Mouse (Mus musculus) stomach, postnatal 0 days (tissue): Measurements from ENCODE around the gene Bcl2l13. TPM values are rescaled to one million over a fixed set of nuclear protein-coding genes. Genes with fewer than 3 reads are reported as not detected.

Experiments
- ATAC-seq: fragments of 200-750 bp; cut with Nextera tagmentation; 2 replicates; pipeline ENCODE4 v1.8.0; 2017; ENCODE audit not compliant: low FRiP score, low TSS enrichment
- DNase-seq: peaks from one replicate; pipeline ENCODE4 v3.0.0-alpha.2; 2016; ENCODE audit warnings: low spot score
- H3K27ac ChIP-seq: fragments of 300-500 bp; sonication (generic); replicated peaks from 2 replicates; pipeline ENCODE4 v1.5.1; 2014; ENCODE audit warnings: mild to moderate bottlenecking, control low read depth
- H3K27me3 ChIP-seq: fragments of 300-500 bp; sonication (generic); 2 replicates; pipeline ENCODE4 v1.6.1; 2014; ENCODE audit warnings: low read length; ENCODE audit not compliant: control insufficient read depth, insufficient read depth
- H3K36me3 ChIP-seq: fragments of 300-500 bp; sonication (generic); 2 replicates; pipeline ENCODE4 v1.6.1; 2014; ENCODE audit warnings: low read length, mixed read lengths; ENCODE audit not compliant: control insufficient read depth, insufficient read depth
- H3K4me1 ChIP-seq: fragments of 300-500 bp; sonication (generic); replicated peaks from 2 replicates; pipeline ENCODE4 v1.6.1; 2014; ENCODE audit warnings: antibody characterized with exemption; ENCODE audit not compliant: control insufficient read depth, insufficient read depth
- H3K4me2 ChIP-seq: fragments of 300-500 bp; sonication (generic); replicated peaks from 2 replicates; pipeline ENCODE4 v1.6.1; 2014; ENCODE audit warnings: low read depth, mild to moderate bottlenecking, control low read depth, moderate library complexity
- H3K4me3 ChIP-seq: fragments of 300-500 bp; sonication (generic); 2 replicates; pipeline ENCODE4 v1.5.1; 2014; ENCODE audit warnings: low read depth, low read length, control low read depth
- H3K9ac ChIP-seq: fragments of 300-500 bp; sonication (generic); 2 replicates; pipeline ENCODE4 v1.6.1; 2014; ENCODE audit warnings: mild to moderate bottlenecking, low read length, control low read depth, mixed read lengths
- H3K9me3 ChIP-seq: fragments of 300-500 bp; sonication (generic); 2 replicates; pipeline ENCODE4 v1.6.1; 2016; ENCODE audit warnings: low read length; ENCODE audit not compliant: control insufficient read depth
- CTCF ChIP-seq: IDR thresholded peaks from 2 replicates; pipeline ENCODE4 v1.5.1; 2016; ENCODE audit warnings: antibody characterized with exemption, low read depth, mild to moderate bottlenecking, moderate library complexity
- EP300 ChIP-seq: optimal IDR thresholded peaks from 2 replicates; pipeline ENCODE3; 2016; ENCODE audit warnings: antibody characterized with exemption
- whole genome bisulfite sequencing: fragments of 180-500 bp; shearing (Covaris S2); extraction: QIAGEN DNeasy Blood & Tissue Kit; methylation state at CpG from one replicate; pipeline ENCODE4 v1.1.7; 2014; 5-methylcytosine and 5-hydroxymethylcytosine counted together
- polyA plus RNA-seq: library from polyadenylated mRNA; unstranded; fragments of >200 nt; fragmentation: Nextera tagmentation; extraction: Ambion mirVana; gene quantifications from 2 replicates; pipeline ENCODE4 v1.2.1, GENCODE M21; 2015

Bcl2l13 gene
- polyA plus RNA-seq, 1 experiment from 2014 or later, result 18.4 TPM

DNA sequence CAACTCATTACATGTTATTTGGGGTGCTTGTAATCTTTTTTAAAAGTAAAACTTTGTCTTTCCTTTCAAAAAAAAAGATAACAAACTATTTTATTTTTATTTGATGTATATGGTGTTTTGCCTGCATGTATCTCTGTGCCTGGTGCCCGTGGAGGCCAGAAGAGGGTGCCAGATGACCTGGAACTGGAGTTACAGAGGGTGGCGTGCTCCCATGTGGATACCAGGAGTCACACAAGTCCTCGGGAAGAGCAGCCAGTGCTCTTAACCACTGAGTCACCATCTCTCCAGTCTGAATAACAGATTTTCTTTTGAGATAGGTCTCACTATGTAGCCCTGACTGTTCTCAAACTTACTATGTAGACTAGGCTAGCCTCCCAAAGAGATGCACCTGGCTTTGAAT, 73.5 kb downstream of the Bcl2l13 start:
- H3K27me3 ChIP-seq, result no peaks in the 10 kb centered on the region
- no peak overlapping the region for H3K4me2 ChIP-seq
- no peak for ATAC-seq
- H3K4me1 ChIP-seq, result no peaks in the 10 kb centered on the region
- no peak overlapping the region for H3K9ac ChIP-seq
- WGBS, result 78% methylated on average over 3 of the region's 3 CpGs
- H3K27ac ChIP-seq, result no peak overlapping the region
- H3K9me3 ChIP-seq, result no peaks in the 10 kb centered on the region
- H3K36me3 ChIP-seq, result no peaks in the 10 kb centered on the region
- no peak for DNase-seq
- TF ChIP-seq CTCF (no peak), EP300 (no peak)
- no peak overlapping the region for H3K4me3 ChIP-seq

- no peaks in the 10 kb centered on the region for H3K4me1 ChIP-seq
- no peak overlapping the region for H3K4me2 ChIP-seq
- H3K27ac ChIP-seq, result no peak overlapping the region
- H3K36me3 ChIP-seq, result no peaks in the 10 kb centered on the region
- ATAC-seq (no peak), DNase-seq (no peak)
- no peak overlapping the region for H3K4me3 ChIP-seq
- 57% methylated on average over 13 of the region's 13 CpGs for WGBS
- H3K9me3 ChIP-seq, result no peaks in the 10 kb centered on the region
- no peak for TF ChIP-seq CTCF
- no peak for TF ChIP-seq EP300
- H3K9ac ChIP-seq, result no peak overlapping the region
- no peaks in the 10 kb centered on the region for H3K27me3 ChIP-seq
Measured at GRCm38 (mm10) chr6:120911213-120912007, 75.4 kb downstream of the Bcl2l13 start.

DNA sequence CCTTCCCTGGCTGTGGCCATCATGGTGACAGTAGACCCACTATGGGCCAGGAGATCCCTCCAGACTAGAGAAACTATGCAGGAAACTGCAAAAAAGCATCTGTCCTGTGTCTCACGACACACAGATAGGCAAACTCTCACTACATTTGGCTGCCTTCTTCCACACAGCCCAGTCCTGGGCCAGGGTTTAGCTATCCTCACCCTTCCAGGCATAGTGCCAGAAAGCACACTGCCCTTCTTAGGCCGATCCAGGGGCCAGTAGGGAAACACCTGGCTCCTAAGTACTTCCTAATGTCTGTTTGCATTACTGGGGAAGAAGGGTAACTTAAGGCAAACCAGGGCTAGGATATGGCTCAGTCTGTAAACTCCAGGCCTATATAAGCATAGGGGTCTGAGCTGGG, 76.9 kb downstream of the Bcl2l13 start:
- H3K4me3 ChIP-seq, result no peak overlapping the region
- H3K9ac ChIP-seq, result no peak overlapping the region
- no peak for TF ChIP-seq EP300
- no peaks in the 10 kb centered on the region for H3K27me3 ChIP-seq
- H3K36me3 ChIP-seq, result no peaks in the 10 kb centered on the region
- H3K9me3 ChIP-seq, result no peaks in the 10 kb centered on the region
- H3K4me1 ChIP-seq, result no peaks in the 10 kb centered on the region
- ATAC-seq (no peak), DNase-seq (peak; percentile 45)
- WGBS, result 26% methylated on average over 2 of the region's 2 CpGs
- no peak overlapping the region for H3K27ac ChIP-seq
- no peak overlapping the region for H3K4me2 ChIP-seq

- no peak overlapping the region for H3K27ac ChIP-seq
- 82% methylated on average over 8 of the region's 8 CpGs for WGBS
- no peaks in the 10 kb centered on the region for H3K9me3 ChIP-seq
- no peak overlapping the region for H3K9ac ChIP-seq
- no peak overlapping the region for H3K4me2 ChIP-seq
- H3K4me1 ChIP-seq, result no peaks in the 10 kb centered on the region
- no peaks in the 10 kb centered on the region for H3K36me3 ChIP-seq
- no peak for ATAC-seq
- no peak overlapping the region for H3K4me3 ChIP-seq
- DNase-seq, result no peak
- H3K27me3 ChIP-seq, result no peaks in the 10 kb centered on the region
- TF ChIP-seq CTCF, result no peak
- TF ChIP-seq EP300, result no peak
Measured at GRCm38 (mm10) chr6:120913783-120914182, 77.8 kb downstream of the Bcl2l13 start.

DNA sequence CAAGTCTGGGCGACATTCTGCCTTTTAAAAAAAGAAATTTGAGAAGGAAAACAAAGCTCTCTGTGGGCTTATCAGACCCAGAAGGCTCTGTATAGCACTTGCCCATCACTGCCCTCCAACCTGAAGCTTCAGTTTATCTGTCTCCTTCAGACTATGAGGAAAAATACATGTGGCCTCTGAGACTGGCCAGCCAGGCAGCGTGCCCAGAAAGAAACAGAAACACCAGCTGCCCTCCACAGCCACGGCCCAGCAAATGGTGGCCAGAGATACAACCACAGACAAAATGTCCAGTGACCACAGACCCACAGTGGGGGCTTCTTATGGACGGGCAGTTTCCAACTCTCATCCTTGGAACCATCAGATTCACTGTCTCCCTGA, 78.5 kb downstream of the Bcl2l13 start:
- ATAC-seq (no peak), DNase-seq (no peak)
- Histone ChIP-seq H3K27me3 (no peaks in the 10 kb centered on the region), H3K4me2 (no peak overlapping the region), H3K9me3 (no peaks in the 10 kb centered on the region), H3K9ac (no peak overlapping the region), H3K36me3 (no peaks in the 10 kb centered on the region), H3K4me3 (no peak overlapping the region), H3K27ac (no peak overlapping the region), H3K4me1 (no peaks in the 10 kb centered on the region)
- WGBS, result 78% methylated on average over 4 of the region's 4 CpGs
- TF ChIP-seq EP300 (no peak), CTCF (no peak)

DNA sequence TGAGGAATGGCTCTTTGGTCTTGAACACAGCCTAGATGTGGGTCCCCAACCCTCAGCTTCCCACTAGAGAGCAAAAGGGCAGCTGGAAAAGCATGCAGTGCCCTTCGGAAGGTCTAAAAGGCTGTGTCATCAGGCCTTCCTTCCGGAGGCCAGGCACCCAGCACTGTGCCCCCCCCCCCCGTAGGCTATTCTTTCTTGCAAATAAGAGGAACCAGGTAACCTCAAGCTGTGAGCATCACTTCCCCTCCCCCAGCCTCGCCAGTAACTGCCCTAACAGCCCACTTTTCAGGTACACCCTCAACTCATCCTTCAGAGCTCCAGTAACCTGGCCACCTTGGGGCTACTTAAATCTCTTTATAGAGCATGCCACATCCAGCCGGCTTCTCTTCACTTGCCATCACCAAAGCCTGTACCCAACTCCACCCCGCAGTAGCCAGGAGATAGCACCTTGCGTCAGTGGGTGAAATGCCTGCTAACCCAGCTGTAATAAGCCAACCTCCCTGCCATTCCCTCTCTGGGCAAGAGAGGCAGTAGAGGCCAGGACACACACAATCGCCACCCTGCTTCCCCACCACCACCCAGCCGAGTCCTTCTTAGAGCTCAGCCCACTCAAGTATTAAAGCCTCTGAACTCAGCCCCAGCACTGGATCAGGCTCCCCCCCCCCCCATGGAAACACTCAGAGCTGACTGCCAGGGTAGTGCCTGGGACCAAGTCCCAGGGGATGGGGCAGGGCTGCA, 79.1 kb downstream of the Bcl2l13 start:
- H3K4me1 ChIP-seq, result no peaks in the 10 kb centered on the region
- WGBS, result 52% methylated on average over 9 of the region's 9 CpGs
- H3K36me3 ChIP-seq, result no peaks in the 10 kb centered on the region
- TF ChIP-seq CTCF, result peak; percentile 59
- TF ChIP-seq EP300, result no peak
- peak; percentile 31 for ATAC-seq
- H3K27ac ChIP-seq, result 0 out of 2 replicates have a peak overlapping the region, but pooled peaks have one; percentile 4
- peak; percentile 62 for DNase-seq
- H3K4me3 ChIP-seq, result no peak overlapping the region
- no peak overlapping the region for H3K9ac ChIP-seq
- 0 out of 2 replicates have a peak overlapping the region, but pooled peaks have one; percentile 97 for H3K4me2 ChIP-seq
- H3K9me3 ChIP-seq, result no peaks in the 10 kb centered on the region
- H3K27me3 ChIP-seq, result no peaks in the 10 kb centered on the region
